Mouse (Mus musculus) thymus, adult 18-20 months (tissue): ENCODE data around the gene Eya2.
A peak's percentile ranks its signal among the peaks of the same experiment; 100 is the strongest.
"Not testable (repeated sequence)": the region's sequence is repeated elsewhere in the genome, so short reads cannot be mapped to it uniquely, and the experiment has no call there.

Experiments
- DNase-seq, 2 experiments: peaks; one replicate each; pipeline ENCODE4 v3.0.0; 2022; ENCODE audit warnings: mixed read lengths in 2 of 2

Eya2 gene

GRCm38 (mm10) chr2:165594907-165595675 is at the start of gene Eya2:
Gene Eya2 (plus strand): TSS chr2:165595032.
- no peak for DNase-seq

DNA sequence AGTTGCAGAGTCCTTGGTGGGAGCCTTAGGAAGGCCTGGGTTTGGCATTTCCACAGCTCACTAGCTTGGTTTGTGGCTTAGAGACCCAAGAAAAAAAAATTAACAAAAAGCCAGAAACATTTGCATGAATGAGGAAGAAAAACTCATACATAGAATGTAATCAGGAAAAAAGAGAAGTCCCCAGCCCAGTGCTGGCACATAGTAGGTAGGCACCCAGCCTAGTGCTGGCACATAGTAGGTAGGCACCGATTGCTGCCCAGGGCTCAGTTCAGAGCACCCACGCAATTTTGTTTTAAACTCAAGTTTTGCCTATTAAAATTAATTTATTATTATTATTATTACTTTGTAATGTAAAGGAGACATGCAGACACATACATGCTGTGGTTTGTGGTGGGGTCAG is 49.1 kb upstream of the Eya2 start:
- no peak for DNase-seq

DNA sequence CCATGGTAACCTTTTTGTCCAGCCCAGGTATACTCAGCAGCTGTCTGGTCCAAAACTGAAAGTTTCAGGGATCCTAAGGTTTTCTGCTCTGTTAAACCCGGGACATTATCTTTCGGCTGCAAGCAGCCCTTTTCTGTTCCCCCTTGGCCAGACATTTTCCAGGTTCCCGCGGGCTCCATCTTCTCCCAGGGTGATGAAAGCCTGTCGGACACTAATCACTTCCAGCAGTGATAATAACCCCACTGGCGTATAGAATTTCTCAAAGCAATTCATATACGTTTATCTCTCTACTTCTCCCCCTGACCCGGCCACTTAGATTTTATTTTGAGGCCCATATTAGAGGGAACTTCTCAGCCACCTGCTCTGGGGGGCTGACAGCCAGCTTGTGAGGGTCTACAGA is 48.5 kb upstream of the Eya2 start:
- no peak for DNase-seq

GRCm38 (mm10) chr2:165547410-165547809 is 47.4 kb upstream of the Eya2 start:
- DNase-seq = no peak

- no peak for DNase-seq
Observed at GRCm38 (mm10) chr2:165548627-165549026, 46.2 kb upstream of the Eya2 start.

GRCm38 (mm10) chr2:165550410-165550809 is 44.4 kb upstream of the Eya2 start:
- not testable (repeated sequence) for DNase-seq

DNA sequence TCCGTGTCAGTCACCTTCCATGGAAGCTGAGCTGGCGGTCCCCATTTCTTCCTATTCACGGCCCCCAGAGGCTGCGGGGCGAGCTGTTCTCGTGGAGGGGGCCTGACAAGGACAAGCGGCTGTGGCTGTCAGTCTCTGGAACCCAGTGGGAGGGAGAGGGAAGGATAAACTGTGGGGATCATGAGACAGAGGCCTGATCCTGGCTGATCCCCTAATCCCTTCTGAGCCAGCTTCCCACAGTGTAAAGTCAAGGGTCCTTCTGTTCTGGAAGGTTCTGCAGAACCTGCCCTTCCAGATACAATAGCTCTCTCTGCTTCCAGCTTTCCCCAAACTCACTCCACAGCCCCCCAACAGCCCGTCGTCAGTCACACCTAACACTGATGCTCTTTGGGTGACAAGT is 40.8 kb upstream of the Eya2 start:
- no peak for DNase-seq

- DNase-seq = no peak
Observed at GRCm38 (mm10) chr2:165557278-165557677, 37.6 kb upstream of the Eya2 start.

- DNase-seq = no peak
Observed at GRCm38 (mm10) chr2:165558916-165559315, 35.9 kb upstream of the Eya2 start.

DNA sequence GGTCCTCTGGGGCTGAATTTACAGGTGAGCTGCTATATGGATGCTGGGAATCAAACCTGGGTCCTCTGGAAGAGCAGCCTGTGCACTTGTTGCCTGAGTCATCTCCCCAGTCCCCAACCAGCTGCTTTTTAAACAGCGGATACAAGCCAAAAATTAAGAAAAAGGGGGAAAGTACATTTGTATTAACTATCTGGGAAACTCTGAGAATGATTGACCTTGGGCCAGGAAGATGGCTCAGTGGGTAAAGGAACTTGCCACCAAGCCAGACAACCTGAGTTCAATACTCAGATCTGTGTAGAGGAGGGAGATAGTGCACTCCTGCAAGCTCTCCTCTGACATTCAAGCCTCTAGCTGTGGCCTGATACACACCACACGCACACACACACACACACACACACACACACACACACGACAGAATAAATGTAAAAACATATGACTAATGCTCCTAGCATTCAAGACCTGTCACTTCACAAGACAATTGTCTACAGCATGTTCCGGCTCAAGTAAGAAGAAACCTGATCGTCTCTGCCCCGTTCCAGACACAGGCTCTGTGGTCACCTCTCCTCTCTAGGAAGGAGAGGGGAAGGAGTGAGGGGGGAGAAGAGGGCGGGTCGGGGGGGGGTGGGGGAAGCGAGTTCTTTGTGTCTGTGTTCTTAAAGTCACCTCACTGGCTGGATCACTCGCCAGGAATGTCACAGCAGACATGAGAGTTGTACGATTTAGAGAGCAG is 35.2 kb upstream of the Eya2 start:
- DNase-seq = no peak

DNA sequence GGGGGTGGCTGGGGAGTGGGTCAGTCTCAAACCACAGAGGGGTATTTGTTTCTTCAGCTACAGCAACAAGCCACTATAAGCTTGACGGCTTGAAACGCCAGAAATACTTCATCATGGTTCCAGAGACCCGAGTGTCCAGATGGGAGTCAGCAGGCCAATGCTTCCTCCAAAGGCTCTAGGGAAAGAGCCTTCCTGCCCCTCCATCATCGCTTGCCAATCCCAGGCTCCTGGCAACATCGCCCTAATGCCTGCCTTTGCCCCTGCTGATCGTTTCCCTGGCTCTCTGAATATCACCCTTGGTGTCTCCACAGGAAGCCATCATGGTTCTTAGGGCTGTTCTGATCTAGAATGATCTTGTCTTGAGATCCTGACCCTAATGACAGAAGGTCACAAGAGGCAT is 33.0 kb upstream of the Eya2 start:
- DNase-seq = no peak

DNA sequence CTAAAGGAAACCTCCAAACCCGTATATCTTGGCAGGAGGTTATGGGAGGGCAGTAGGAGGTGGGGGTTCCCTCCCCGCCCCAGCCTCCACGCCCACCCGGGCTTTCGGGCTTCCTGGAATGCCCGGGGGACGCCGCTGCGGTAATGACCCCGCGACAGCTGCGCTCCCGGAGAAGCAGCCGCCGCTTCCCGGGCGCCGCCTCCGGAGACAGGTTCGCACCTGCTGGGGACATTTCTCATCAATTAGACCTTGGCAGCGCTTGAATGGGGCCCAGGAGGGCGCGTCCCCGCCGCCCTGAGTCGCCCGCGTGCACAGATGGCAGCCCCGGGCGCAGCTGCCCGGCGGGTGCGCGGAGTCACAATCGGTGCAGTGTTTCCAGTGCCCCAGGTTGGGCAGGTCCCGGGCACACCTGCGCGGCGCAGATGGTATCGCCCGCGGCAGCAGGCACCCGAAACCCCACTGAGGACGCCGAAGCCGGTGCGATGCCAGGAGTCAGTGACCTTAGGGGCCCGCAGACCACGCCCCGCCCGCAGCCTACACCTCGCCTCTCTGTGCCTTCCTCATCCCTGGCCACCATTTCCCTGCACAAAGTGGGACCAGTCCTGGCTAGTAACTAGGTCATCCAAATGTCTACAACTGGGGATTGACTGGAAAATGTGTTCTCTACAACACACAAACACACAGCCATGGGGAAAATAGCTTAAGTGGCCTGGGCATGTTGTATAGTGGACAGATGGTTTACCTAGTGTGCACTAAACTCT is 31.4 kb upstream of the Eya2 start:
- DNase-seq = peak; percentile 7 to 11

GRCm38 (mm10) chr2:165564101-165564500 is 30.7 kb upstream of the Eya2 start:
- DNase-seq = no peak

- DNase-seq = no peak
Observed at GRCm38 (mm10) chr2:165564620-165565019, 30.2 kb upstream of the Eya2 start.

GRCm38 (mm10) chr2:165566898-165567297 is 27.9 kb upstream of the Eya2 start:
- no peak for DNase-seq

GRCm38 (mm10) chr2:165567820-165568219 is 27.0 kb upstream of the Eya2 start:
- DNase-seq = no peak

DNA sequence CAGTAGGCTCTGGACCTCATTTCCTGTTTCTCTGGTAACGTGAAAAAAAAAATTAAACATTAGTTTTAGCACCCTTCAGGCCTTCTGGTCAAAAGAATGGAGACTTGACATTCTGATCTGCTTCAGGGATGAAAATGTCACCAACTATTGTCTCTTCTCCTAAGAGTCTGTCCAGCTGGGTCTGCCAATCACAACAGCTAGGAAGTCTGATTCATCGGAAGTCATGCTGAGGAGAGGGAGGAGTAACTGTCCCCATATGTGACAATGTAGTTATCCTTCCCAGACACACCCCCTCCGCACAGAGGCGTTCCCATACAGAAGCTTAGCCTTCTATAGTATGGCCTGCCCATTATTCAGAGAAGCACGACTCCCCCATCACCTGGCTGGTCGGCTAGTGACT is 25.9 kb upstream of the Eya2 start:
- DNase-seq = no peak

DNA sequence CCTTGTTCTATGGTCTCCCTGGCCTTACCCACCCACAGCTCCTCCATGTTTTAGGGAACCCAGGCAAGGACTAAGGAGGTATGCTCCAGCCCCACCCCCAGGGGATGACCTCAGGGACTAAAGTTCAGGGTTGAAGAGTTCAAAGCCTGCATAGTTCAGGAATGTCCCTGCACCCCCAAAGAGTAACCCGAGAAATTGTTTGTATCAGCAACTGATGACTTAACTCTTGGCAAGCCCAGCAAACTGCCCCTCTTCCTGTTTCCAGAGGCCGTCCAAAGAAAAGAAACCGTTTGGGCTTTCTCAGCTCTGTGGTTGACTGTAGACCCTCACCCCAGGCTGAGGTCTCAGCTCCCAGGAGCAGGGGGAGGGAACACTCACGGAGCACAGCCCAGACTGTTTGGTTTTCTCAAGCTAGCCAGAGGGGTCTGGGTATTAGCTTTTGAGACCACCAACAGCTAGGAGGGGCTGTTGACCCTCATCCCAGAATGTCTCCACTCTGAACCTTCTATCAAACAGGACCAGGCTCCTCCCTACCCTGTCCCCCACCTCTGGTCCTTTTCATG is 23.5 kb upstream of the Eya2 start:
- no peak for DNase-seq

DNA sequence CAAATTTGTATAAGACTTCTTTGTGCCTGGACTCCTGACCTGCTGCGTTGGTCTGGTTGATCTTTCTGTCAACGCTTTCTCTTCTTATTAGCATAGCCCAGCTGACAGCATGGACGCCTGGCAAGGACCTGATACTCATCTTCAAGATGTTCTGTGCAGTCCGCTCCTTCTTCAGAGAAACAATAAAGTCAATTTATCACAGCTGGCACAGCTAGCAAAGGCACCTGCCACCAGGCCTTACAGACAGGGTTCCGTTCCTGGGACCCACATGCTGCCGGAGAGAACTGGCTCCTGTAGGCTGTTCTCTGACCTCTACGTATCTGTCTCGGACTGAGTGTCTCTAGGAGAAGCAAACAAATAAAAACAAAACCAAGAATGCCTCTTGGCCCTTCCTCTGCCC is 11.8 kb upstream of the Eya2 start:
- DNase-seq = no peak

DNA sequence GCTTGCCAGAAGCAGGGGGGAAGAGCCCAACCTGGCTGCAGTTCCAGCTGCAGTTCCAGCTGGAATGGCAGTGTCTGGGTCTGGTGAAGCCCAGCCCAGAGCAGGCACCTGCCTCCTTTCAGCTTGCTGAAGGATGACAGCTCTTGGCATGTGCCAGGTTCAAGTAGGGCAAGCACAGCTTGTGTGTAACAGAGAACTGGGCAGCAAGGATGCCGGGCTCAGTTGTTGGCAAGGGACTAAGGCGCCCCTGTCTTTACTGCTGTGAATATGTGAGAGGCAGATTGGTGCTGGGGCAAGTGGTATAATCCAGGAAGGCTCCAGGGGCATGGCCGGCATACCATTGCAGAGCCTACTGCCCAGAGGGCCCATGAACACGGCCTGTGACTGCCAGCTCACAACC is 11.3 kb upstream of the Eya2 start:
- DNase-seq = no peak

GRCm38 (mm10) chr2:165584563-165584962 is 10.3 kb upstream of the Eya2 start:
- no peak for DNase-seq

DNA sequence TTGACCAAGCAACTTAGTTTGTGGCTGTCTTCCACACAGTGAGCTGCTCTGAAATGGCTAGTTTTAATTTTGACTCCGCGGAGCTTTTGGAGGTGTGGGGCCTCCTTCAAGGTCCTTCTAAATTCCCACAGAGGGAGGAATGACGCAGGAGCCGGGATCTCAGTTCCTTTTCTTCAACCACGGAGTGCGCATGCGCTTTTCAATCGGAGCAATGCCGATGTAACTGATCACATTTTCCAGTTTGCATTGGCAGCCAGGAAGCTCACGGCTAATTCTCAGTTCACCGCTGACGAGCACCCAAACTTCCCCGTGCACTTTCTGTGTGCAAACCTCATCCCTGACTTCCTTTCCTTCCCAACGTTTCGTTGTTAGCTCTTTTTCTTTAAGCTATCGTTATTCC is 4.1 kb upstream of the Eya2 start:
- DNase-seq = no peak

DNA sequence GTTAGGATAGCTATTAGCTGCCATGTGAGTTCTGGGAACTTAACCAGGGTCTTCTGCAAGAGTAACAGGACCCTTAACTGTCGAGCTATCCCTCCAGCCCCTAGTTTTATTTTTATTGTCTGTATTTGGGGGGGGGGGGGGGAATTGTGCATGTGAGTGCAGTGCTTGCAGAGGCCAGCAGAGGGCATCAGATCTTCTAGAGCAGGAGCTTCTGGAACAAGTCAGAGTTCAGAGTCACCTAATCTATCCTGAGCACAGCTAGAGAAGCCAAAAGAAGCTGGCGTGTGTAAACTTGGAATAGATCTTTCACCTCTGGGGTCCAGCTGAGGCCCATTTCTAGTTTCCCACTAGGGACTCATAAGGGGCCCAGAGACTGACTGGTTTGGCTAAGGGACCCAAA is 1.1 kb upstream of the Eya2 start:
- DNase-seq = no peak
